Mouse (Mus musculus) A20 (cell line): Measurements from ENCODE around the gene Nr5a2.

ENCODE experiments used
- DNase-seq: peaks from one replicate; pipeline ENCODE4 v3.0.0-alpha.2; 2011; ENCODE audit warnings: low read depth, low spot score

Gene Nr5a2

DNA sequence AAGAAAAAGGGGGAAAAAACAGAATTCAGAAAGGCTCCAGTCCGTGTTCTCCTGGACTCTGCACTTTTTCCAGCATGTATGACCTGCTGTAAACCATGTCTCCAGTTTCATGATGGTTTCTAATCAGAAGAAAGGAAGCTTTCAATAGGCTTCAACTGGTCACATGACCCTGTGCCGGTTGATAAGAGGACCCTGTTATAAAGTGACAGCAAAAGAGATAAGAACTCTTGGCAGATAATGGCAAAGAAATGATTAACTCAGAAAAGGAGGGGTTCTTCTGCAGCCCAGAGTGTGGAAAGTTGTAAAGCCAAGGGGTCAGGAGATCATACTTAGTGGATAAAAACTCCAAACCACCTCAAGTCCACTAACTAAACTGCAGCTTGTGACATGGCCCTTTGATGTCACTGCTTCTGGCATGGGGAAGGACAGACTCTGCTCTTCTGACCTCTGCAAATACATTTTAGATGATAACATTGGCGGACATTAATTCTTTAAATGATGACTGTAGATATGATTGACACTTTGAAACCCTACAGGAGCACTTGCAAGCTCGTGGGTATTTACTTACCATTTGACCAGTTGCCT, at the start of gene Nr5a2:
Gene Nr5a2 (minus strand): TSS at position 21 of the 585 bp plus-strand sequence.
- no peak for DNase-seq

DNA sequence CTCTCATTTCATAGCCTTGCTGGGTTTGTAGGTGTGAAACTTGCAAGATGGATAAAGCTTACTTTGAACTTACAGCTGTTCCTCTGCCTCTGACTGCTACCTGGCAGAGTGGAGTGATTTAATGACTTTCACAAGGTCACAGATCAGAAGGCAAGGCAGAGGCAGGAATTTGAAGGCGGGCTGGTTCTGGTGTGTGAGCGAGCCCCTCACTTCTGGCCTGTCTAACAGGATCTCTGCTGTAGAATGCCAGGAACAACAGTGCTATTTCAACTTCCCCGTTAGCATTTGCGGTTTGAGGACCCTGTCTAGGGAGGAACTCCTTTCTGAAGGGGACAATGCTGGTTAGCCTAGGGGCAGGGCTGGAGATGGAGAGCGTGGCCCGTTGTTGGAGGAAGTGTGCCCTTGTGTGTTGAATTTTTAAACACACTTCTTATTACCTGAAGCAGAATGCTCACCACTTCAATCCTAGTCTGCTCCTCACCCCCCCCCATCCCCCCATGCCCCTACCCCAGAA, 48.5 kb upstream of the Nr5a2 start:
- DNase-seq = no peak

DNA sequence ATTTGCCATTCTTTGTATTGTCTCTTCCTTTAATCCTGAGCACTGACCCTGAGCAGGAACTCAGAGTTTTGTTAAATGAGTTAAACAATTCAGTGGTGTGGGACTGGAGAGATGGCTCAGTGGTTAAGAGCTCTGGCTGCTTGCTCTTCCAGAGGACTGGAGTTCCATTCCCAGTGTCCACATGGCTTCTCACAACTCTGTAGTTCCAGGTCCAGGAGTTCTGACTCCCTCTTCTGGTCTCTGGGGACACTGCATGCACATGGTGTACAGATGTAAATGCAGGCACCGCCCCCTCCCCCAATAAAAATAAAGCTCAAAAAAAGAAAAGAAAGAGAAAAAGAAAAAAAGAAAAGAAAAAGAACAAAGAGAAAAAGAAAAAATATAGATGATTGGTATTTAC, 43.6 kb upstream of the Nr5a2 start:
- no peak for DNase-seq

GRCm38 (mm10) chr1:137003144-137003543, 42.9 kb upstream of the Nr5a2 start:
- DNase-seq = no peak

- no peak for DNase-seq
Measured at GRCm38 (mm10) chr1:136991762-136992352, 31.6 kb upstream of the Nr5a2 start.

DNA sequence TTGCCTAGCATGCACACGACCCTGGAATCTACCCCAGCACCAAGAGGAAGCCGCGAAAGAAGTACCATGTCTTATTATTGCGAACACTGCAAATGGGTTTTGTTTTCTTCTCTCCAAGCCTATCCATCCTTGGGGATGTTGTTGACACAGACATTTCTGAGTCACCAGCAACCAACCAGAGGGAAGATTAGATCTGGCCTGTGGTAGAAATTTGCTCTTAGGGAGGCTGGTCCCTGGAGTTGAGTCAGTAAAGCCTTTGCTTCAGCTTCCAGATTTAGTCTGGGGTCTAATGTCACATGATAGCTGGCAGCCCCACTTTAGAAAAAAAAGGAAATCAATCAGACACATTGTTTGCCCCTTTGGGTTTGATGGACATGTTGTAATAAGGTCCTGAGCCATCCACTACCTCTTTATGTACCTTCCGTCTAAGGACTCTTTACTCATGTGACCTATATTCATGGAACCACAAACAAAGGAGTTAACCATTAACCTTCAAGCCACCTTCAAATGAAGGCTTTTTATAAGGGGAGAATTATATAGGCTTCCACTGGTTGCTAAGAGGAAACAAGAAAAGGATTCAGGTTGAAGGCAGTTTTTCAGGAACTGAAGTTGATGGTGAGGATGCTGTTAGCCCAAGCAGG, 20.1 kb upstream of the Nr5a2 start:
- no peak for DNase-seq

- DNase-seq = no peak
Measured at GRCm38 (mm10) chr1:136977867-136978266, 17.6 kb upstream of the Nr5a2 start.

GRCm38 (mm10) chr1:136974040-136974439, 13.8 kb upstream of the Nr5a2 start:
- DNase-seq = peak; percentile 13

DNA sequence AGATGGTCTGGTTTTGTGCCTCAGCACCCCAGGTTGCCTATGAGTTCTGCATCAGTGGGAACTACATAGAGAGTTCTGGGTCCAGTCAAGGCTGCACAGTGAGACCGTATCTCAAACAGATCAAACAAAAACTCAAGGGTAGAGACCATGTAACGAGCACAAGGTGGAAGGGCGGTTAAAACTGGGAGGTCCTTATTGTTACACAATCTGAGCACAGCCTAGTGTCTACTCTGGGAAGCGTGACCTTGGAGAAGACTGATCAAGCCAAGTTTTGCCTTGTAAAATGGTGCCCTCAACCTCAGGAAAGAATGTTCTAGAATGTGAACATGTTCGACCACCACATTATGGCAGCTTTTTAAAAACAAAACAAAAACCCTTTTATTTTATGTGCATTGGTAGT, 12.8 kb upstream of the Nr5a2 start:
- DNase-seq = no peak

DNA sequence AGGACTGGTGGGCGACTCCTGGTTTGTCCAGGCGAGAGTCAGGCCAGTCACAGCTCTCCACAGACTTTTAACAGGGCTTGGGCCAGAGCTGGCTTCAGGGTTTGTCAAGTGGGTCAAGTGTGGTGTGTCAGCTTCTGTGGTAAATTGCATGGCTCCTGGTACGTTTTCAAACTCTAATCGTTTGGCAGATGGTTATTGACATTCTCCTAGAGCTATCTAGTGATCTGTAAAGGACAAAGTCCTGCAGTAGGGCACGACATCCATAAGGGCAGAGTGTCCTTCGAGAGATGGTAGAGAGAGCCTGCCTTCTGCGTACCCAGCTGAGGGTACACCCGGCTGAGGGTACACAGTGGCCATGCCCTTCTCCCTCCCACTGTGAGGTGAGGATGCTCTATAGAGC, 10.7 kb upstream of the Nr5a2 start:
- no peak for DNase-seq

- no peak for DNase-seq
Measured at GRCm38 (mm10) chr1:136966728-136967386, 6.6 kb upstream of the Nr5a2 start.

DNA sequence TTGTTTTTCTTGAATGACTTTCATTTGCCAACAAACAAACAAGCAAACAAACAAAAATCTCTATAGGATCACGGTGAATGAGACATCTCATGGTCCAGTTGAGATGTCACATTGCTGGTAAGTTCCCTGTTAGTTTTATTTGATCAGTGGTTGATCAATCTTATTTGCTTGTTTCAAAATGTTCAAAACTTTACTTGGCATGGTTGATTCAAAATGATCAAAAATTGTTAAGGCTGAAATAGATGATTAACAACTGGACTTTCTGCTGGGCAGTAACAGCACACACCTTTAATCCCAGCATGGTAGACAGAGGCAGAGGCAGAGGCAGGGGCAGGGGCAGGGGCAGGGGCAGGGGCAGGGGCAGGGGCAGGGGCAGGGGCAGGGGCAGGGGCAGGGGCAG, 757 bp downstream of the Nr5a2 start:
- no peak for DNase-seq

GRCm38 (mm10) chr1:136958666-136959065, 1.6 kb downstream of the Nr5a2 start:
- DNase-seq = no peak

DNA sequence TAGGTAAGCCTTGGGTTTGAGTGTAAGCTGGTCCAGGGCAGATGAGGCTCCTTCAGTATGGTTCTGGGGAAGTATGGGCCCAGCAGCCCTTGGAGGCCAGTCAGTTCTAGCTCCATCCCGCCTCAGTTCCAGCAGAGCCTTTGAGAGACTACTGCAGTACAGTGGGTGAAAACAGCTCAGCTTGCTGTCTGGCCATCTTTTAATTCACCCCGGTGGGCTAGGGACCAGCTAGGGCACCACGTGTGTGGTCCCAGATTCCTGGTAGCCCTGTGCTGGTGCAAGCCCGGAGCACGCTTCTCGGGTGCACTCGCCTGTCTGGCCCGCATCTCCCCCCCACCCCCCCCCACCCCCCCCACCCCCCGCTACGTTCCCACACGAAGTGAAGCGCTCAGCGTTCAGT, 2.1 kb downstream of the Nr5a2 start:
- no peak for DNase-seq

GRCm38 (mm10) chr1:136957696-136958095, 2.6 kb downstream of the Nr5a2 start:
- no peak for DNase-seq

GRCm38 (mm10) chr1:136954108-136954494, 6.1 kb downstream of the Nr5a2 start:
- DNase-seq = no peak

- DNase-seq = no peak
Measured at GRCm38 (mm10) chr1:136953444-136954107, 6.7 kb downstream of the Nr5a2 start.

- DNase-seq = no peak
Measured at GRCm38 (mm10) chr1:136952609-136953311, 7.5 kb downstream of the Nr5a2 start.

- DNase-seq = no peak
Measured at GRCm38 (mm10) chr1:136951946-136952531, 8.2 kb downstream of the Nr5a2 start.

DNA sequence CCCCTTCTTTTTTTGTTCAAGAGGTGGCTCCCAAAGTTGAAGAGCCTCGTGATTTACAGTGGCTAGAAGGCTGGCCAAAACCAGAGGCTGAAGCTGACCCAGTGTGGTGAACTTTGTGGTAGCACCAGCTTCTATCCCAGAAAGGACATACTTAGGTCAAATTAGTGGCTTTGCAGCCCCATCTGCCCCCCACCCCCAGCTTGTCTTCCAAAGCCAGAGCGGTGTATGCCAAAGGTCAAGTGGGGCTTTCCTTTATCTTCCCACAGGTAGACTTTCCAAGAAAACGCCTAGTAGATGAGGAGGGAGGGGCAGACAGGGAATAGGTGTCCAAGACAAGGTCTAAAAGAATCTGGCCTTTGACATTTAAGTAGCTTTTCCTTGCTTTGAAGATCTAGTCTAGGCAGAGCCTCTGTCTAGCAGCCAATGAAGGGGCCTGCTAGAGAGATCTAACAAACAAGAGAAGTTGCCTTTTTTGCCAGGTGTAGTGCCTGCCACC, 9.0 kb downstream of the Nr5a2 start:
- no peak for DNase-seq

DNA sequence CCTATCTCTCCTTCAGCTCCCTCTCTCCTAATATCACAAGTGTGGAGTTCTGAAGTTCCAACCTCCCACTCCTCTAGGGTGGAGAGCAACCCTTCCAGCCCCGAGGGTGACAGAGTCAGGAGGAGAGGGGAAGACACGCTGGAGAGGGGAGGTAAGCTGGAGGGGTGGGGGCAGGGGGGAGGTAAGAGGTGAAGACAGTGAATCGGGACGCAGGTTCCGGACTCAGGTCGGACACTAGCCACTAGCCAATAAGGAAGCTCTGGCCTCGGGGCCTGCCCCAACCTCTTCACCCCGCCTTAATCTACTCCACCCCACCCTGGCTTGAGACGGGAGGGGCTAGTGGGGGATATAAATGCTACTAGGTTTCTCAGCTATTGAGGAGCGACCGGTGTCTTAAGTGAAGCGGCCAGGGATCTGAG, 10.9 kb downstream of the Nr5a2 start:
- no peak for DNase-seq
